In genomic region chr13:49021693-49022092, GRCm38 (mm10) we compare ENCODE assay signal across 8 mouse cellular contexts. TPM values are rescaled to one million over a fixed set of nuclear protein-coding genes. Genes with fewer than 3 reads are reported as not detected.
DNase-seq lines count a peak whose midpoint lies in the region; ATAC-seq and TF ChIP-seq lines count a peak whose summit lies in the region.

No protein-coding gene starts in this region.

- no peak for ATAC-seq in midbrain, postnatal 0 days (ENCODE audit: low FRiP score)
- ATAC-seq in midbrain, embryonic 13.5 days = no peak
- ATAC-seq in megakaryocyte, adult 5-6 weeks (ENCODE audit: poor library complexity, severe bottlenecking) = 0 out of 2 replicates have a peak, but pooled peaks have one; percentile 54
- ATAC-seq in midbrain, embryonic 15.5 days (replicated peaks) = no peak

- TF ChIP-seq CTCF in midbrain, postnatal 0 days (IDR thresholded peaks at IDR 0.05) = peak; percentile 59
- TF ChIP-seq CTCF in cortical plate, adult 2 months (IDR thresholded peaks at IDR 0.05; ENCODE audit: extremely low read depth, insufficient read depth, low read length) = 0 out of 2 replicates have a peak, but pooled peaks have one; percentile 21

- H3K4me2 ChIP-seq in midbrain, postnatal 0 days (ENCODE audit: low read depth, low read length, poor library complexity, severe bottlenecking) = no peak overlapping the region
- no peak overlapping the region for H3K4me2 ChIP-seq in midbrain, embryonic 13.5 days (replicated peaks)
- H3K4me2 ChIP-seq in midbrain, embryonic 15.5 days = no peak overlapping the region

- no peak overlapping the region for H3K27ac ChIP-seq in midbrain, postnatal 0 days (ENCODE audit: low read depth, low read length)
- no peak overlapping the region for H3K27ac ChIP-seq in midbrain, embryonic 13.5 days
- no peak overlapping the region for H3K27ac ChIP-seq in cortical plate, adult 2 months (ENCODE audit: insufficient read depth, low read length)
- H3K27ac ChIP-seq in midbrain, embryonic 15.5 days = no peak overlapping the region

- no peaks in the 10 kb centered on the region for H3K9me3 ChIP-seq in midbrain, postnatal 0 days (ENCODE audit: low read length)
- 0 out of 2 replicates have a peak, but pooled peaks cover 3% of the 10 kb centered on the region for H3K9me3 ChIP-seq in midbrain, embryonic 13.5 days
- H3K9me3 ChIP-seq in midbrain, embryonic 15.5 days = no peaks in the 10 kb centered on the region

- peak; percentile 48 to 51 for DNase-seq in cerebellum, postnatal 36 days
- DNase-seq in cerebellum, adult 11-12 months = no peak
- DNase-seq in midbrain, postnatal 0 days (ENCODE audit: low spot score) = no peak
- peak; percentile 78 for DNase-seq in thymus, postnatal 25 days

- no peaks in the 10 kb centered on the region for H3K27me3 ChIP-seq in midbrain, postnatal 0 days (ENCODE audit: insufficient read depth, low read length)
- 0 out of 2 replicates have a peak, but pooled peaks cover 2% of the 10 kb centered on the region for H3K27me3 ChIP-seq in midbrain, embryonic 13.5 days
- H3K27me3 ChIP-seq in midbrain, embryonic 15.5 days (replicated peaks) = no peaks in the 10 kb centered on the region

- H3K4me3 ChIP-seq in midbrain, postnatal 0 days (ENCODE audit: low read depth, low read length) = no peak overlapping the region
- H3K4me3 ChIP-seq in midbrain, embryonic 13.5 days (replicated peaks) = no peak overlapping the region
- H3K4me3 ChIP-seq in cortical plate, adult 2 months (ENCODE audit: insufficient read depth, low read length) = no peak overlapping the region
- H3K4me3 ChIP-seq in midbrain, embryonic 15.5 days = no peak overlapping the region

- H3K9ac ChIP-seq in midbrain, postnatal 0 days (replicated peaks; ENCODE audit: low read length, poor library complexity, severe bottlenecking) = no peak overlapping the region
- no peak overlapping the region for H3K9ac ChIP-seq in midbrain, embryonic 13.5 days (replicated peaks)
- no peak overlapping the region for H3K9ac ChIP-seq in midbrain, embryonic 15.5 days

- WGBS in midbrain, postnatal 0 days = 81% methylated on average over 3 of the region's 3 CpGs
- WGBS in midbrain, embryonic 13.5 days = 62% methylated on average over 3 of the region's 3 CpGs
- WGBS in midbrain, embryonic 15.5 days = 71% methylated on average over 3 of the region's 3 CpGs

- no peaks in the 10 kb centered on the region for H3K4me1 ChIP-seq in midbrain, postnatal 0 days (ENCODE audit: insufficient read depth, low read length)
- H3K4me1 ChIP-seq in midbrain, embryonic 13.5 days (replicated peaks) = peaks cover 17% of the 10 kb centered on the region
- no peaks in the 10 kb centered on the region for H3K4me1 ChIP-seq in cortical plate, adult 2 months (ENCODE audit: control insufficient read depth, insufficient read depth, low read length)
- peaks cover 10% of the 10 kb centered on the region; the same call in 1 of the 2 replicates for H3K4me1 ChIP-seq in midbrain, embryonic 15.5 days

- no peaks in the 10 kb centered on the region for H3K36me3 ChIP-seq in midbrain, postnatal 0 days (ENCODE audit: insufficient read depth, low read length)
- H3K36me3 ChIP-seq in midbrain, embryonic 13.5 days = no peaks in the 10 kb centered on the region
- H3K36me3 ChIP-seq in midbrain, embryonic 15.5 days (replicated peaks) = no peaks in the 10 kb centered on the region

- no peak for TF ChIP-seq POLR2A in cortical plate, adult 2 months (IDR thresholded peaks at IDR 0.05; ENCODE audit: extremely low read depth, insufficient read depth, low read length)

RNA-seq across cellular contexts. Expression of gene Fam120a, which starts 53.9 kb away (rescaled TPM):
- 45.6 and 58.3 TPM in 2 replicates for total RNA-seq in midbrain, postnatal 0 days (2014; rRNA removed)
- 8.5 and 9.5 TPM in 2 replicates for polyA plus RNA-seq in midbrain, postnatal 0 days (2015; fragmentation: Nextera tagmentation; extraction: Ambion mirVana)
- polyA plus RNA-seq in midbrain, embryonic 13.5 days (2015; fragmentation: Nextera tagmentation; extraction: Ambion mirVana) = 11.5 and 12.2 TPM in 2 replicates
- 80.3 and 81.6 TPM in 2 replicates for polyA plus RNA-seq in cortical plate, adult 2 months (2012; rRNA removed)
- 191 and 192 TPM in 2 replicates for total RNA-seq in megakaryocyte, adult 5-6 weeks (2015)
- total RNA-seq in megakaryocyte, adult 5-6 weeks (2017) = 118 and 132 TPM in 2 replicates
- polyA plus RNA-seq in midbrain, embryonic 15.5 days (2015; fragmentation: Nextera tagmentation; extraction: Ambion mirVana) = 10.7 and 11.0 TPM in 2 replicates

Comparison
In these comparisons a context has a peak if more than half of its experiments do, and no peak if none do; other contexts are left out.
1. DNase-seq: peak in cerebellum, postnatal 36 days (2 of 2) and thymus, postnatal 25 days (single experiment); none in cerebellum, adult 11-12 months (single experiment) and midbrain, postnatal 0 days (single experiment).